Mouse (Mus musculus): Measurements from ENCODE around the gene Olfr543. TPM values are rescaled to one million over a fixed set of nuclear protein-coding genes. Genes with fewer than 3 reads are reported as not detected.

Gene Olfr543
- polyA plus RNA-seq, 1 experiment from 2014 or later = 0.41 TPM

- Histone ChIP-seq H3K4me1 (ENCODE audit: insufficient read depth, low read length) (peaks cover 8% of the 10 kb centered on the region), H3K36me3 (ENCODE audit: insufficient read depth, low read length) (no peaks in the 10 kb centered on the region), H3K27me3 (ENCODE audit: insufficient read depth, low read length) (no peaks in the 10 kb centered on the region), H3K4me2 (replicated peaks; ENCODE audit: low read depth, low read length) (no peak overlapping the region), H3K27ac (ENCODE audit: low read length) (no peak overlapping the region), H3K9ac (replicated peaks; ENCODE audit: low read length) (no peak overlapping the region), H3K9me3 (ENCODE audit: low read length) (no peaks in the 10 kb centered on the region), H3K4me3 (ENCODE audit: low read length) (no peak overlapping the region)
- ATAC-seq (ENCODE audit: low FRiP score, low TSS enrichment) = no peak
- WGBS = 52% methylated on average over 3 of the region's 3 CpGs
Measured at GRCm38 (mm10) chr7:102478926-102479325, 2.6 kb downstream of the Olfr543 start.

DNA sequence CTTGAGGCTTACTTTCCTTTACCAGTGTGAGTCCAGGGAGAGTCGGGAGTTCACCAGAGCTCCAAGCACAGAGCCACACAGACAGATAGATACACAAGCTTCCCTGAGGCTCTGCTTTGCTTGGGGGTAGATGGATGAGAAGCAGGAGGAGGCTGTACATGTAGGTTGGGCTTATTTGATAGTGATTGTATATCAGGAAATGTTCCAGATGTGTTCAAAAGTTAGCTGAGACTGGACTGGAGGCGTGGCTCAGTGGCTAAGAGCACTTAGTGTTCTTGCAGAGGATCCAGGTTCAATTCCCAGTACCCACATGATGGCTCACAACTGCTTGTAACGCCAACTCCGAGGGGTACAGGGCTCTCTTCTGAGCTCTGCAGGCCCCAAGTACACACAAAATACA is 3.1 kb downstream of the Olfr543 start:
- no peak for ATAC-seq (ENCODE audit: low FRiP score, low TSS enrichment)
- WGBS = 84% methylated on average over 4 of the region's 4 CpGs
- no peaks in the 10 kb centered on the region for H3K36me3 ChIP-seq (ENCODE audit: insufficient read depth, low read length)
- no peaks in the 10 kb centered on the region for H3K27me3 ChIP-seq (ENCODE audit: insufficient read depth, low read length)
- no peak overlapping the region for H3K27ac ChIP-seq (ENCODE audit: low read length)
- no peak overlapping the region for H3K4me2 ChIP-seq (replicated peaks; ENCODE audit: low read depth, low read length)
- H3K9ac ChIP-seq (replicated peaks; ENCODE audit: low read length) = no peak overlapping the region
- H3K4me1 ChIP-seq (ENCODE audit: insufficient read depth, low read length) = peaks cover 8% of the 10 kb centered on the region
- H3K9me3 ChIP-seq (ENCODE audit: low read length) = no peaks in the 10 kb centered on the region
- no peak overlapping the region for H3K4me3 ChIP-seq (ENCODE audit: low read length)

DNA sequence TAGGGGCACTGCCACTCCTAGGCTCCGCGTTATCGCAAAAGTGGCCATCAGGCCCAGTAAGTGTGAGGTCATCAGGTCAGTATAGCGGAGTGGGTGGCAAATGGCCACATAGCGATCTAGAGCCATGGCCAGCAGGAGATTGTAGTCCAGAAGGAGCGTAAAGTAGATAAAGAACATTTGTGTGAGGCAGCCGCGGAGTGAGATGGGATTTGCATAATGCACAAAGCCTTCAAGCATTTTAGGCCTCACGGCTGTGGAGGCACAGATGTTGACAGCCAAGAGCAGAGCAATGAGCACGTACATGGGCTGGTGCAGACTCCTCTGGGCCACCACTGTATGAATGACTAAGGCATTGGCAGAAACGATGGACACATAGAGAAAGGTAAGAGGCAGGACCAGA is 4.1 kb downstream of the Olfr543 start:
- WGBS = 81% methylated on average over 11 of the region's 11 CpGs
- no peak overlapping the region for H3K9ac ChIP-seq (replicated peaks; ENCODE audit: low read length)
- H3K9me3 ChIP-seq (ENCODE audit: low read length) = no peaks in the 10 kb centered on the region
- no peak overlapping the region for H3K4me3 ChIP-seq (ENCODE audit: low read length)
- H3K36me3 ChIP-seq (ENCODE audit: insufficient read depth, low read length) = no peaks in the 10 kb centered on the region
- ATAC-seq (ENCODE audit: low FRiP score, low TSS enrichment) = no peak
- no peak overlapping the region for H3K4me2 ChIP-seq (replicated peaks; ENCODE audit: low read depth, low read length)
- H3K4me1 ChIP-seq (ENCODE audit: insufficient read depth, low read length) = peaks cover 8% of the 10 kb centered on the region
- no peak overlapping the region for H3K27ac ChIP-seq (ENCODE audit: low read length)
- H3K27me3 ChIP-seq (ENCODE audit: insufficient read depth, low read length) = no peaks in the 10 kb centered on the region

- H3K4me2 ChIP-seq (replicated peaks; ENCODE audit: low read depth, low read length) = no peak overlapping the region
- H3K27me3 ChIP-seq (ENCODE audit: insufficient read depth, low read length) = no peaks in the 10 kb centered on the region
- no peak overlapping the region for H3K27ac ChIP-seq (ENCODE audit: low read length)
- no peaks in the 10 kb centered on the region for H3K36me3 ChIP-seq (ENCODE audit: insufficient read depth, low read length)
- ATAC-seq (ENCODE audit: low FRiP score, low TSS enrichment) = no peak
- H3K9ac ChIP-seq (replicated peaks; ENCODE audit: low read length) = no peak overlapping the region
- no peak overlapping the region for H3K4me3 ChIP-seq (ENCODE audit: low read length)
- 93% methylated on average over 5 of the region's 5 CpGs for WGBS
- H3K9me3 ChIP-seq (ENCODE audit: low read length) = no peaks in the 10 kb centered on the region
- peaks cover 8% of the 10 kb centered on the region for H3K4me1 ChIP-seq (ENCODE audit: insufficient read depth, low read length)
Measured at GRCm38 (mm10) chr7:102476601-102477000, 4.9 kb downstream of the Olfr543 start.

GRCm38 (mm10) chr7:102472675-102473074 is 8.8 kb downstream of the Olfr543 start:
- ATAC-seq (ENCODE audit: low FRiP score, low TSS enrichment) = no peak
- Histone ChIP-seq H3K4me1 (ENCODE audit: insufficient read depth, low read length) (no peaks in the 10 kb centered on the region), H3K36me3 (ENCODE audit: insufficient read depth, low read length) (peaks cover 13% of the 10 kb centered on the region), H3K4me2 (replicated peaks; ENCODE audit: low read depth, low read length) (no peak overlapping the region), H3K9me3 (ENCODE audit: low read length) (no peaks in the 10 kb centered on the region), H3K27me3 (ENCODE audit: insufficient read depth, low read length) (no peaks in the 10 kb centered on the region), H3K9ac (replicated peaks; ENCODE audit: low read length) (no peak overlapping the region), H3K4me3 (ENCODE audit: low read length) (no peak overlapping the region), H3K27ac (ENCODE audit: low read length) (no peak overlapping the region)
- WGBS = 42% methylated on average over 5 of the region's 5 CpGs

DNA sequence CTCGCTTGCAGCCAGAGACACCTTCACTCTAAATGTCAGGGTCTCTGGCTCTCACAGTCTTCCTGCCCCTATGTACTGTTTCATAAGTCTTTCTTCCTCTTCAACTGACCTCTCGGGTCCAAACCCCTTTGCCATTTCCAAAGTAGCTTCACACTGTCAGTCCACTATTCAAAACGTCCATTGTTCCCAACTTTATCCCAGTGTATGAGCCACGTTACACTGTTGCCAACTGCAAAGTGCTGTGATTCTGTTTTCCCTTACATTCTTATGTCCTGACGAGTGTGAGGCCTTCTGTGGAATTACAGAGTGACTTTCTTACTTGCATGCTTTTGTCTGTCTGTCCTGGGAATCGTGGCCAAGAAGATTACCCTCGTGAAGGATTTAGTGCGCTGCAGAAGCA is 13.9 kb downstream of the Olfr543 start:
- H3K27ac ChIP-seq (ENCODE audit: low read length) = no peak overlapping the region
- no peaks in the 10 kb centered on the region for H3K9me3 ChIP-seq (ENCODE audit: low read length)
- no peak overlapping the region for H3K4me2 ChIP-seq (replicated peaks; ENCODE audit: low read depth, low read length)
- H3K36me3 ChIP-seq (ENCODE audit: insufficient read depth, low read length) = peaks cover 55% of the 10 kb centered on the region
- H3K27me3 ChIP-seq (ENCODE audit: insufficient read depth, low read length) = no peaks in the 10 kb centered on the region
- H3K4me3 ChIP-seq (ENCODE audit: low read length) = no peak overlapping the region
- H3K4me1 ChIP-seq (ENCODE audit: insufficient read depth, low read length) = no peaks in the 10 kb centered on the region
- no peak for ATAC-seq (ENCODE audit: low FRiP score, low TSS enrichment)
- 91% methylated on average over 8 of the region's 8 CpGs for WGBS
- H3K9ac ChIP-seq (replicated peaks; ENCODE audit: low read length) = no peak overlapping the region

DNA sequence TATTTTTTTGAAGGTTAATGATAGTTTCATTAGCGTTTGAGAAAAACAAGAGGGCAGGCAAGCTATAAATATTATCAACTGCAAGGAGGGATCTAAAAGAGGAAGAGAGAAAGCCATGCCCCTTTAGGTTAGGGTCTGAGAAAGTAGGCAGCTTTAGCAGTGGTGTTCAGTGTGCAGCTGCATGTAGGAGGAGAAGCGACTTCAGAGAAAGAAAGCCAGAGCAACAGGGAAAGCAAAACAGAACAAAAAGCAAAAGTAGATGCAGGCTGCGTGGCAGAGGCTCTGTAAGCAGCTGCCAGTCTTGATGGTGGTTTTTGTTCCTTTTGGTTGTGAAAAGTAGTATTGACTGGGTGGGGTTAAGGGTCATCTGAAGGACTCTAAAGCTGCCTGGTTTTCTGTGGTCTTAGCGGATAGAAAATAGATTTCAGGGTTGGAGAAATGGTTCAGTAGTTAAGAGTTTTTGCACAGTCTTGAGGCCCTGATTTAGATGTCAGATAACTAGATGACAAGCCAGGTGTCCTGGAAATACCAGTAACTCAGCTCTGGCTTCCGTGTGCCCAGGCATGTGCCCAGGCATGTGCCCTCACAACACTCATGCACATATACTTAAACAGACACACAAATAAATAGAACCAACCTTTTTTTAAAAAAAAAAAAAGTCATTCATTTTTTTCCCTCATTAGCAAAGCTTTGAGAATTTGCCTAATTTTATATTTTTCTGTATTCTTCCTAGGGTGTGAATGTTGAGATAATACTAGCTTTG is 22.7 kb downstream of the Olfr543 start:
- H3K4me2 ChIP-seq (replicated peaks; ENCODE audit: low read depth, low read length) = no peak overlapping the region

DNA sequence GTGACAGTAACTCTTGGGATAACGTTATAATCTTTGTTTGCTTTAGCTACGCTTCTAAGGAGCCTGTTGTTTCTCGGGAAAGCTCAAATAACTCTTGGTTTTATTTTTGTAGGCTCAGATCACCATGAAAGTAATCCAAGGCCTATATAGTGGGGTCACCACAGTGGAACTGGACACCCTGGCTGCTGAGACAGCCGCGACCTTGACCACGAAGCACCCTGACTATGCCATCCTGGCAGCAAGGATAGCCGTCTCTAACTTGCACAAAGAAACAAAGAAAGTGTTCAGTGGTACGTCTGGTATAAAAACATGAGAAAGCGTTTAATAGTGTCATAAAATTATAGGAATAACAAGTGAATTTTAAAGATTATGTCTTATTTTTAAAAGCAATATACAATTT is 35.0 kb downstream of the Olfr543 start:
- 56% methylated on average over 9 of the region's 9 CpGs for WGBS
- no peak for ATAC-seq (ENCODE audit: low FRiP score, low TSS enrichment)
- H3K36me3 ChIP-seq (ENCODE audit: insufficient read depth, low read length) = peaks cover 53% of the 10 kb centered on the region
- no peaks in the 10 kb centered on the region for H3K9me3 ChIP-seq (ENCODE audit: low read length)
- H3K4me2 ChIP-seq (replicated peaks; ENCODE audit: low read depth, low read length) = no peak overlapping the region
- no peak overlapping the region for H3K4me3 ChIP-seq (ENCODE audit: low read length)
- no peak overlapping the region for H3K9ac ChIP-seq (replicated peaks; ENCODE audit: low read length)
- H3K27me3 ChIP-seq (ENCODE audit: insufficient read depth, low read length) = no peaks in the 10 kb centered on the region
- H3K27ac ChIP-seq (ENCODE audit: low read length) = no peak overlapping the region
- H3K4me1 ChIP-seq (ENCODE audit: insufficient read depth, low read length) = peaks cover 15% of the 10 kb centered on the region

More for the DNA sequence above, 22.7 kb downstream of the Olfr543 start:
- no peak overlapping the region for H3K9ac ChIP-seq (replicated peaks; ENCODE audit: low read length)
- no peaks in the 10 kb centered on the region for H3K27me3 ChIP-seq (ENCODE audit: insufficient read depth, low read length)
- ATAC-seq (ENCODE audit: low FRiP score, low TSS enrichment) = no peak
- H3K36me3 ChIP-seq (ENCODE audit: insufficient read depth, low read length) = peaks cover 65% of the 10 kb centered on the region
- H3K27ac ChIP-seq (ENCODE audit: low read length) = no peak overlapping the region
- no peaks in the 10 kb centered on the region for H3K9me3 ChIP-seq (ENCODE audit: low read length)
- no peaks in the 10 kb centered on the region for H3K4me1 ChIP-seq (ENCODE audit: insufficient read depth, low read length)
- no peak overlapping the region for H3K4me3 ChIP-seq (ENCODE audit: low read length)
- WGBS = 87% methylated on average over 5 of the region's 5 CpGs

DNA sequence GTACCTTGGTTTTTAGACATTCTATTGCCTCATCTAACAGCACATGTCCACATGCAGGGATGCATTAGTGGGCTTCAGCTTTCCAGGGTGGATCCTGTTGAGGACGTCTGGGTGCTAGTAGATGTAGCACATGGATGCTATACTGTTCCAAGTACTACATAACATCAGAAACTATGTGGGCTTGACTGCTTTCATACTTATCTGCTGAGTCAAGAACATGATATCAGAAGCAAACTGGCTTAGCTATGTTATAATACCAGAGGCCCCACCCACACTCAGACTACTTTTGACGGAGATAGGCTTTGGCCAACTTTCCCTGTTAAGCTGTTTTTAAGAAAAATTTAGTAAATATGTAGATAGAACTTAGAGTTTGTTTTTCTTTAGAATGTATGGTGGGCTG is 37.2 kb downstream of the Olfr543 start:
- H3K36me3 ChIP-seq (ENCODE audit: insufficient read depth, low read length) = peaks cover 36% of the 10 kb centered on the region
- H3K9ac ChIP-seq (replicated peaks; ENCODE audit: low read length) = no peak overlapping the region
- no peak for ATAC-seq (ENCODE audit: low FRiP score, low TSS enrichment)
- peaks cover 15% of the 10 kb centered on the region for H3K4me1 ChIP-seq (ENCODE audit: insufficient read depth, low read length)
- no peak overlapping the region for H3K4me2 ChIP-seq (replicated peaks; ENCODE audit: low read depth, low read length)
- no peak overlapping the region for H3K27ac ChIP-seq (ENCODE audit: low read length)
- no peaks in the 10 kb centered on the region for H3K27me3 ChIP-seq (ENCODE audit: insufficient read depth, low read length)
- H3K4me3 ChIP-seq (ENCODE audit: low read length) = no peak overlapping the region
- 77% methylated on average over 2 of the region's 2 CpGs for WGBS
- no peaks in the 10 kb centered on the region for H3K9me3 ChIP-seq (ENCODE audit: low read length)

GRCm38 (mm10) chr7:102442432-102442831 is 39.0 kb downstream of the Olfr543 start:
- no peak for ATAC-seq (ENCODE audit: low FRiP score, low TSS enrichment)
- Histone ChIP-seq H3K9ac (replicated peaks; ENCODE audit: low read length) (peak overlapping the region; percentile 93), H3K36me3 (ENCODE audit: insufficient read depth, low read length) (peaks cover 25% of the 10 kb centered on the region), H3K4me1 (ENCODE audit: insufficient read depth, low read length) (peaks cover 15% of the 10 kb centered on the region), H3K4me2 (replicated peaks; ENCODE audit: low read depth, low read length) (peak overlapping the region; percentile 73), H3K27me3 (ENCODE audit: insufficient read depth, low read length) (no peaks in the 10 kb centered on the region), H3K27ac (ENCODE audit: low read length) (peak overlapping the region; percentile 92), H3K4me3 (ENCODE audit: low read length) (peak overlapping the region; percentile 91), H3K9me3 (ENCODE audit: low read length) (no peaks in the 10 kb centered on the region)
- 0% methylated on average over 4 of the region's 4 CpGs for WGBS

All from kidney, embryonic 16.5 days (tissue).